Mouse (Mus musculus) right cerebral cortex, postnatal 25 days (tissue): ENCODE measurements around the gene Polr2i.
"Not testable (repeated sequence)": the region's sequence is repeated elsewhere in the genome, so short reads cannot be mapped to it uniquely, and the experiment has no call there.

Source experiments
- DNase-seq: peaks from one replicate; pipeline ENCODE4 v3.0.0; 2022

Gene Polr2i

DNA sequence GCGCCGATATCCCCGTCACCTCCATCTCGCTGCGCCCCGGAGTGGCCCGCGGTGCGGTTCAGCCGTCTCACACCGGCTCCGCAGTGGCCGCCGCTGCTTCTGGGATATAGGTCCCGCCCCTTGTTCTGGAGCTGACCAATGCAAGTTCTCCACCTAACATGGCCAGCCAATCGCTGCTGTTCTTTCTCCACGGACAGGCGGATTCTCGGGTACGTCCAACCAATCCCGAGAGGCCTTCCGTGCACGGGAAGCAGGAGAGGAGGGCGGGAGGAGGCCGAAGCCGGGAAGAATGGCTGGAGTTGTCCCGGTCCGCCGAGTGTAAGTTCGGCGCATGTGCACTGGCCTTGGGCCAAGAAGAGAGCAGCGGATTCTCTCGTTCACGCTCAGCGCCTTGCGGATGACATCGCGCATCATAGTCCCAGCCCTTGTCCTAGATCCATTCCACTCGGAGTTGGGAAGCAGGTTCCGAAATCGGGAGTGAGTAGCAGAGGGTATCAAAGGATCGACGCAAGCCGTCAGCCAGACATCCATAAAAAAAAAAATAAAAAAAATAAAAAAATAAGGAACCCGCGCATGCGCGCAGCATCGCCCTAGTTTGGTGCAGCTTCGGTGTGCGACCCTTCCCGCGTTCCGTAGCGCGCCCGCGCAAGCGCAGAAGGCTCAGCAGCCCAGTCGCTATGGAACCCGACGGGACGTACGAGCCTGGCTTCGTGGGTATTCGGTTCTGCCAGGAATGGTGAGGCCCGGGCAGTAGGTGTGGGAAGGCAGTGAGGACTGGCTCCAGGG lies at the start of gene Polr2i, which contains the start of gene Tbcb:
Polr2i (plus strand) TSS at position 280 of the 786 bp plus-strand sequence.
Tbcb (minus strand) TSS at position 604 of the 786 bp plus-strand sequence.
- peak; percentile 98 for DNase-seq

GRCm38 (mm10) chr7:30183189-30183588 lies 48.6 kb upstream of the Polr2i start:
- not testable (repeated sequence) for DNase-seq

GRCm38 (mm10) chr7:30183879-30184289 lies 47.9 kb upstream of the Polr2i start, which contains the start of gene Cox7a1:
Gene Cox7a1, plus strand, starts transcription at chr7:30184144.
- peak; percentile 45 for DNase-seq

GRCm38 (mm10) chr7:30184641-30185348 lies 47.0 kb upstream of the Polr2i start:
- no peak for DNase-seq

- DNase-seq = no peak
These were observed 43.2 kb upstream of the Polr2i start for GRCm38 (mm10) chr7:30188344-30189115.

DNA sequence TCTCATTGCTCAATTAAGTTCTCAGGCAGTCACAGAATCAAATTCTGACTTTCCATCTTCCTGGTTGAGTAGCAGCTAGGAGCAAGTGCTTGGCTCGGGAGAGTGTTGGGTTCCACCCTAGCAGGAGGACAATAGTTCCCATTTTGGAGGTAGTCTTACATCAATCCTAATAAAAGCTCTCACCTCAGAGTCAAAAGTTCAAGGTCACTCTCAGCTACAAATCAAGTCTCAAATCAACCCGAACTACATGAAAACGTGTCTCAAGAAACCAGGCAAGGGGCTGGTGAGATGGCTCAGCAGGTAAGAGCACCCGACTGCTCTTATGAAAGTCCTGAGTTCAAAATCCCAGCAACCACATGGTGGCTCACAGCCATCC lies 42.6 kb upstream of the Polr2i start:
- no peak for DNase-seq

DNA sequence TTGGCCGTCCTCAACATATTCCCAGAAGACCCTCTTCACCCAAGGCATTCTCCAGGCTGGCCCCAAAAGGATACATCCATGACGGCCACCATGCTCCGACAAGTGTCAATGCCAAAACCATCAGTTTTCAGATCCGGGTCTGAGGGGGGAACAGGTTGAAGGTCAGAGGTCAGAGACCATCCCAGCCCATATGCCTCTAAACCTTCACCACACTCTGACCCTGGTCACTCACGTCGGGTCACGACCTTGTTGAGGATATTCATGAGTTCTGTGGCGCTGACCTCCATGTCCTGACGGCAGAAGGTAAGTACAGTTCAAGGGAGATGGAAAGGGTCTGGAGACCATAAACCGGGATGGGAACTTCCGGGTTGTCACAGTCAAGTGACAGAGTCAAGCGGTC lies 39.7 kb upstream of the Polr2i start:
- DNase-seq = no peak

- no peak for DNase-seq
These were observed 38.7 kb upstream of the Polr2i start for GRCm38 (mm10) chr7:30193013-30193412.

GRCm38 (mm10) chr7:30193581-30194100 lies 38.1 kb upstream of the Polr2i start:
- DNase-seq = peak; percentile 72

GRCm38 (mm10) chr7:30194101-30194831 lies 37.5 kb upstream of the Polr2i start:
- DNase-seq = peak; percentile 38

- peak; percentile 90 for DNase-seq
These were observed 36.9 kb upstream of the Polr2i start for GRCm38 (mm10) chr7:30194884-30195283.

GRCm38 (mm10) chr7:30195461-30195860 lies 36.3 kb upstream of the Polr2i start:
- no peak for DNase-seq

DNA sequence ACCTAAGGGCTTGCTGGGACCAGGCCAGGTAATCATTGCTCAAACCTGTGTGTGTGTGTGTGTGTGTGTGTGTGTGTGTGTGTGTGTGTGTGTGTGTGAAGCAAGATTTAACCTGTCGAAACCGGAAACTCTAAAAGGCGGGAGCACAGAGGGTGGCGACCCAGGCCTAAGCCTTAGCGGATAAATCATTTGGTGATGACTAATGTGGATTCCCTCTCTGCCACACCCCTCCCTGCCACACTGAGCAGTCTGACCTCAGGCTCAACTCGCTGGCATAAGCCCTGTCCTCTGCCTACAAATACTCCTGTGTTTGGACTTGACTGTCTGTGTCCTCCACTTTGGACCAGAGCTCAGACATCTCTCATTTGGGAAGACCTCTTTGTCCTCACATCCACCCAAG lies 35.6 kb upstream of the Polr2i start:
- DNase-seq = no peak

GRCm38 (mm10) chr7:30197592-30198129 lies 34.1 kb upstream of the Polr2i start:
- DNase-seq = no peak

- DNase-seq = peak; percentile 58
These were observed 33.2 kb upstream of the Polr2i start, which contains the start of gene Capns1 for GRCm38 (mm10) chr7:30198481-30198971. Gene Capns1, minus strand, starts transcription at chr7:30198811.

DNA sequence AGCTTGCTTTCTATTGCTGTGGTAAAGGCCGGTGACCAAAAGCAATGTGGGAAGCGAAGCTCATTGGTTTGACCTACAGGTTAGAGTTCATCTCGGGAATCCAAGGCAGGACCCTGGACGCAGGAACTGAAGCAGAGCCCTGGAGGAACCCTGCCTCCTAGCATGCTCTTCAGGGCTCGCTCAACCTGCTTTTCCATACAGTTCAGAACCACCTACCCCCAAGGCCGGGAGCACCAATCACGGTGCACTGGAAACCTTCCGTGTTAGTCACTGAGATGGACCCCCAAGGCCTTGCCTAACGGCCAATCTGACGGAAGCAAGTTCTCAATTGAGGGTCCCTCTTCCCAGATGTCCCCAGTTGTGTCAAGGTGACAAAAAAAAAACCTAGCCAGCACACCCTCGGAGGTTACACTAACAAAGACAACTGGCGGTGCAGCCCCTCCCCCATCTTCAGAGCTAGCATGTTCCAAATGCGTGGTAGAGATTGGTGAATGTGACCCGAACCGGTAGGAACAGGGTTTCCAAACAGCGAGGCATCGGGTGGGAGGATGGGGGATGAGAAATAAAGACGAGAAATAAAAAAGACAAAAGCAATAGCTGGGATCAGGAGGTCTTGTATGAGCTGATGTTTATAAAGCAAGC lies 32.1 kb upstream of the Polr2i start:
- DNase-seq = no peak

DNA sequence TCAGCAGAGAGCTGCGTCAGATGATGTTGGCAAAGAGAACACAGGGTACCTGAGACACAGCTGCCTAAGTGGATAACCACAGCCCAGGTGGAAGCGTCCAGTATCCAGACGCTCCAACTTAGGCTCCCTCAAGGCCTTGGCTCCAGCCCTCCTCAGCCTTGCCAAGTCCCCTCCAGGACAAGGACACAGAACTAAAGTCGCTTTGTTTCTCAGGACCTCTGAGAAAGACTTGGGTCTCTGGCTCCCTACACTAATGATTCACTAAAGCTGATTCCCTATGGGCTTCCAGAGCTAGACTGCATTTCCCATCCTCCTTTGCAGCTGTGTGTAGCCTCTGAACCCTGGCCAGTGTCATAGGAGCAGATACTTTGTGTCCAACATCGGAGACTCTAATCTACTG lies 31.5 kb upstream of the Polr2i start:
- DNase-seq = no peak

GRCm38 (mm10) chr7:30200661-30201060 lies 31.1 kb upstream of the Polr2i start:
- not testable (repeated sequence) for DNase-seq

- no peak for DNase-seq
These were observed 28.7 kb upstream of the Polr2i start for GRCm38 (mm10) chr7:30202895-30203690.

DNA sequence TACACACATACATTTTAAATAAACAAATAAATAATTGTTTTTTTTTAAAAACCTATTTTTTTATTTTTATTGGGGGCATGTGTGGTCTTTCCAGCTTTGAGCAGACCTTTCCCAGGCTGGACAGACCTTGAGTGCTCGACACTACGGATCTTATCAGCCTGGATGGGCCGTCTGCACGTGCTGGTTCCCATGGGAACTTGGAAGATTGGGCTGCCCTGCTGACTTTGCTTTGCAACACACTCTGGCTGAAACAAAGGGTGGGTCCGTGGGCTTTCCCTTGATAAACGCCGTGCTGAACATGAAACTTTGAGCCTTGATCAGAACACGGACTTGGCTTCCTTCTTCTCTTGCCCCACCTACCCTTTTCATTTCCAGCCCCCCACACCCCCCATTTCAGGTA lies 27.4 kb upstream of the Polr2i start:
- no peak for DNase-seq
